Mouse (Mus musculus): ENCODE results near the gene Wnt3.
"Not testable (repeated sequence)": the region's sequence is repeated elsewhere in the genome, so short reads cannot be mapped to it uniquely, and the experiment has no call there.

Gene Wnt3

DNA sequence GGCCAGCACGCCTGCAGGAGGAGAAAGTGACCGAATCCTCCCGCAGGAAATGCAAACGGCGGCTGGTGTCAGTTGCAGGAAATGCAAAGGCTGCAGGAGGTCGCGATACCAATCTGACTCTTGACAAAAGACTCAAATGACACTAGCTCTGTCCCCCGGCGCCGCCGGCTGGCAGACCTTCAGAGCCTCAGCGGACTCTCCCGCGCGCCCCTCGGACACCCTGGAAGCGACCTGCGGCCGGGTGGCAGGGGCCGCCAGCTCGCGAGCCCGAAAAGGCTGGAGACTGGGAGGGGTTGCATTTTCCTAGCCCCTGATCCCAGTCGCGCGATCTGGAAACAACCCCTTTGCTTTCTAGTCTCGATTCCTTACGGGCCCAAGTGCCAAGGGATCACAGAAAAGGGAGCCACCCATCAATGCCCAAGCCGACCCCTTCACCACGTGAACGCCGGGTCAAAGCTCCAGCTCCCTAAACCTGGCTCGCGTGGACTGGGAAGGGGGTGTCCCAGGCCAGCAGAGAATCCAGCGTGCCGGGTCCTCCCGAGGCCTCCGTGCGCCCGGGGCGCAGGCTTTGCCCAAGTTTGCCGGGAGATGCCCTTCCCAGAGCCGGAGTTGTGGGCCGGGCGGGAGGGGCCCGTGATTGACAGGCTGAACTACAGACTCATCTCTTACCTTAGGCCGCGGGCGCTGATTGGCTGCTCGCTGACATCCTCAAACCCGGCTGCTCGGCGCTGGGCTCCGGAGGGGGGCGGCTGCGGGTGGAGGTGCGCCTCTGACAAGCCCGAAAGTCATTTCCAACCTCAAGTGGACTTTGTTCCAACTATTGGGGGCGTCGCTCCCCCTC, at the start of gene Wnt3:
Wnt3 (plus strand) TSS at position 764 of the 841 bp plus-strand sequence.
- no peak for DNase-seq (ENCODE audit: low spot score in 2 of 2)

DNA sequence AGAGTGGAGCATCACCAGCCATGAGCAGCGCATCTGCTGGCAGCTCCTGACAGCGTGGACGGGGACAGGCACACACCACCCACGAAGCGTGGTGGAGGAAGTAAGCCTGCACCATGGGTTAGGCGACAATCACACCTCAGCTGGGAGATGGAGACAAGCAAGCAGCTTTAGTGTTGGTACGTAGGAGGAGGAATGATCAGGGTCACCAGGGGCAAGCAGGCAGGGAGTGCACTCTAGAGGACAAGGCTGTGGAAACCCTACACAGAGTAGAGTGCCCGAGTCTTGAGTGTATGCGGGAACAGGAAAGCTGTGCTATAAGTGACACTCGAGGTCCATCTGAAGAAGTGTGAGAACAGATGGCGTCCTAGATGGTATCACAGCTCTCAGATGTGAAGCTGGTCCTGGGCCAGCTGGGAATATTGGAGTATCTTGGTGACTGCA, 49.6 kb upstream of the Wnt3 start:
- no peak for DNase-seq (ENCODE audit: low spot score in 2 of 2)

- no peak for DNase-seq (ENCODE audit: low spot score in 2 of 2)
Measured at GRCm38 (mm10) chr11:103729282-103729985, 44.5 kb upstream of the Wnt3 start.

DNA sequence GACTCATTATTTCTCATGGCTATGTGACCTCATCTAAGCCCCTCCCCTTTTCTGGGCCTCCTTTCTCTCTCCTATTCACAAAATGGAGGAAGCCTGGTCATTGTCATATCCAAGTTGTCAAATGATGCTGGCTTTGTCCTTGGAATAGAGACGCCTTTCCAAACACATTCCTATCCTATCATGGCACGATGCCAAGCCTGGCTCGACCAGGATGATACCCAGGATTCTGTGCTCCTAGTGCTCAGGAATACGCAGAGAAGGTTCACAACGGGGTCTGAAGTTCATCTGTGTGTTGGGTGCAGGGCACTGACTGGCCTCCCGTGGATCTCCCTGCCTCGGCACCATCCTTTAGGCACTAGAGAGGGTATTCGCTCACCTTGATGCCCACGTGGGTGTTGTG, 42.4 kb upstream of the Wnt3 start:
- DNase-seq (ENCODE audit: low spot score in 2 of 2), result no peak

GRCm38 (mm10) chr11:103732306-103732705, 41.6 kb upstream of the Wnt3 start:
- DNase-seq (ENCODE audit: low spot score in 2 of 2), result no peak

- no peak for DNase-seq (ENCODE audit: low spot score in 2 of 2)
Measured at GRCm38 (mm10) chr11:103733069-103733468, 40.9 kb upstream of the Wnt3 start.

DNA sequence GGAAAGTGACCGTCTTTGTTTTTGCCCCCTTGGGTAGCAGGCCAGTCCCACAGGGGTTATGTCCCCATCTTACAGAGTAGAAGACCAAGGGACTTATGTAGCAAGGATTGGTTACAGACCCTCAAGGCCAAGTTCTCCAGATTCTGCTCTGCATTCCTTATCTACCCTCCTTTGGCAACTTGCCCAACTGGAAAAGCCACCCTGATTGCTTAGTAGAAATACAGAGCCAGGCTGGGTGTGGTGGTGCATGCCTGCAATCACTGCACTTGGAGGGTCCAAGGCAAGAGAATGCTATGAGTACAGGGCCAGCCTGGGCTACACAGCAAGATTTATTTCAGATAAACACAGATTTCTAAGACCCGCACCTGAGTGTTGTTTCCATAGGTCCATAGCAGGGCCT, 40.0 kb upstream of the Wnt3 start:
- no peak for DNase-seq (ENCODE audit: low spot score in 2 of 2)

GRCm38 (mm10) chr11:103734411-103735045, 39.4 kb upstream of the Wnt3 start:
- DNase-seq (ENCODE audit: low spot score in 2 of 2), result no peak

GRCm38 (mm10) chr11:103735046-103735781, 38.7 kb upstream of the Wnt3 start:
- no peak for DNase-seq (ENCODE audit: low spot score in 2 of 2)

DNA sequence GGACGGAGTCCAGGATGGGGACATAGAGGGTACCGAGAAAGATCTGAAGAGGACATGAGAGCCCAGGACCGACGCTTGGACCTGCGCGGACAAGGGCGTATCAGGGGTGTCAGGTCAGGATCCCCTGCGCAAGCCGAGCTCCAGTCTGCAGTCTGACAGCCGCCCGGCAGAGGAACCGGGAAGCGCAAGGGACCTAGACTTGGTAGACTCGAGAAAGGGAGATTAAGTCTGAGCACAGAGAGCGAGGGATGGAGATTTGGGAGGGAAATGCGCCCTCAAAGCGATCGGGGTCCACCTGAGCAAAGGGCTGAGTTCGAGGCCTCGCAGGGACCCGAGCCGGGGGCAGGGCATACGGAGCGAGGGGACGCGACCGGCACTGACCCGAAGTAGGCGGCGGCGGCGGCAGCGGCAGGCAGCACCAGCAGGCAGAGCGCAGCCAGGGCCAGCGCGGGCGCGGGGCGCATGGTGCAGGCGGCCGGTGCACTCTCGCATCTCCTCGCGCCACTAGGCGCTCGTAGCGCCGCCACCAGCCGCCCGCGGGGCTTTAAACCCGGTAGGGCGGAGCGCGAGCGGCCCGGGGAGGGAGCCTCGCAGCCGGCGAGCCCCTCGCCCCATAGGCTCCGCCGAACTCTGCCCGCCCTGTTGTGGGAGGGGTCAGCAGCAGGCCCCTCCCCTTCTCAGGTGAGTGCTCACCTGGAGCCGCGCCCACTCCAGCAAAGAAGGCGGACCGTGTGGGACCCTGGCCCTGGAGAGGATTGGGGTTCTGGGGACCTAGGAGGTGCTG, 24.5 kb upstream of the Wnt3 start, which contains the start of gene Wnt9b:
Wnt9b (minus strand) TSS at position 516 of the 784 bp plus-strand sequence.
- no peak for DNase-seq (ENCODE audit: low spot score in 2 of 2)

DNA sequence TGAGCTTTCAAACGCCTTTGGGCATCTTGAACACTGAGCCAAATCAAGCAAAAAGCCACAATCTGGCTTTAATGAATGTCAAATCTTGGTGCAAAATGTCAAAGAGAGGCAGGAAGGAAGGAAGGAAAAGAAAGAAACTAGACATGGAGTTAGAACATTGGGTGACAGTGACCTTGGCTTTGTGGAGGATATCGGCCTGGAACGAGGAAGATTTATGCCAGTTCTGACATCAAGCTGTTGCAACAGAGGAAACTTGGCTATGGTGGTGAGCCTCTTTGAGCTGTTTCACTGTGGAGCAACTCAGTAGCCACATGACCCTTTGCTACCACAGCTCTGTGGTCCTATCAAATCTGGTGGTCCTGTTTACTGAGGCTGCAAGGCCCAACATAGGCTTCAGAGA, 23.3 kb upstream of the Wnt3 start:
- no peak for DNase-seq (ENCODE audit: low spot score in 2 of 2)

DNA sequence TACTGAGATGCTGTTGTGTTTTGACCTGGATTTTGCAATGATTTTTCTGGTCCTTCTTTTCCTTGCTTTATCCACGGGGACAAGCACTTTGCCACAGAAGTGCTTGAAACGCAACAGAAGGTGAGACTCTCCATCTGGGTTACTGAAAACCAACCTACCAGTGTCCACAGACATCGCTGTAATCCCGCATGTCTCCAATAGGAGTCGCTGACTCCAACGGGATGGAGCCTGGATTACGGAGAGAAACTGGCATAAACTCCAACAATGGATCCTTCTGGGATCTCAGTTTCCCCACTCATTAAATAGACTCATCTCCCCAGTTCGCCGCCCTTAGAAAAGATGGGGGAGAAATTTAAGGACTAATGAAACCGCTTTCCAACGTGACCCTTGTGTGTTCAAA, 15.9 kb upstream of the Wnt3 start:
- no peak for DNase-seq (ENCODE audit: low spot score in 2 of 2)

- DNase-seq (ENCODE audit: low spot score in 2 of 2), result peak; percentile 62 to 88
Measured at GRCm38 (mm10) chr11:103758706-103759105, 15.2 kb upstream of the Wnt3 start.

DNA sequence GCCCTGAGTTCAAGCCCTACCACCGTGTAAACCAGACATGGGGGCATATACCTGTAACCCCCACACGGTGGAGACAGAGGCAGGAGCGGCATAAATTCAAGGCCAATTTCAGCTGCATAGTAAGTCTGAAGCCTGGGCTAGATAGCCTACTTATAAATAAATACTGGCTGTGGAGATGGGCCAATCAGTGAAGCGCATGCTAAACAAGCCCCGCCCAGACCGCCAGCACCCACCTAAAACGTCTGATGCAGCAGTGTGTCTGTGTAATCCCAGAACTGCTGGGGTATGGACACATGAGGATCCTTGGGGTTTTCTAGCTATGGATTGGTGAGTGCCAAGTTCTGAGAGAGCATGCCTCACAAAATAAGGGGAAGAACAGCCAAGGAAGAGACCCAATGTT, 13.8 kb upstream of the Wnt3 start:
- no peak for DNase-seq (ENCODE audit: low spot score in 2 of 2)

- DNase-seq (ENCODE audit: low spot score in 2 of 2), result not testable (repeated sequence)
Measured at GRCm38 (mm10) chr11:103760891-103761290, 13.1 kb upstream of the Wnt3 start.

GRCm38 (mm10) chr11:103763410-103764163, 10.4 kb upstream of the Wnt3 start:
- no peak for DNase-seq (ENCODE audit: low spot score in 2 of 2)

- no peak for DNase-seq (ENCODE audit: low spot score in 2 of 2)
Measured at GRCm38 (mm10) chr11:103764601-103765000, 9.3 kb upstream of the Wnt3 start.

- DNase-seq (ENCODE audit: low spot score in 2 of 2), result no peak
Measured at GRCm38 (mm10) chr11:103765556-103766011, 8.4 kb upstream of the Wnt3 start.

GRCm38 (mm10) chr11:103771160-103771817, 2.7 kb upstream of the Wnt3 start:
- DNase-seq (ENCODE audit: low spot score in 2 of 2), result no peak
